Mouse (Mus musculus) myocyte (in vitro differentiated cells): Measurements from ENCODE around the gene Grk3. TPM values are rescaled to one million over a fixed set of nuclear protein-coding genes. Genes with fewer than 3 reads are reported as not detected.

Experiments
- H3K27me3 ChIP-seq: one replicate; pipeline ENCODE4 v1.6.1; 2011; ENCODE audit not compliant: control insufficient read depth, insufficient read depth, insufficient read length
- H3K36me3 ChIP-seq: one replicate; pipeline ENCODE4 v1.6.1; 2011; ENCODE audit not compliant: control insufficient read depth, insufficient read depth
- H3K4me2 ChIP-seq: one replicate; pipeline ENCODE4 v1.6.1; 2011; ENCODE audit warnings: low read depth, control low read depth
- H3K4me3 ChIP-seq: one replicate; pipeline ENCODE4 v1.5.1; 2011; ENCODE audit warnings: mild to moderate bottlenecking, control low read depth, moderate library complexity
- H3K79me2 ChIP-seq: one replicate; pipeline ENCODE4 v1.6.1; 2011; ENCODE audit not compliant: control insufficient read depth, insufficient read depth
- H3ac ChIP-seq: one replicate; pipeline ENCODE4 v1.6.1; 2011; ENCODE audit not compliant: control insufficient read depth, insufficient read length
- CEBPB ChIP-seq: IDR thresholded peaks from 2 replicates; pipeline ENCODE4 v1.6.1; 2011; ENCODE audit warnings: mild to moderate bottlenecking, moderate library complexity; ENCODE audit not compliant: poor library complexity, insufficient read depth, severe bottlenecking
- E2F4 ChIP-seq: IDR thresholded peaks from one replicate; pipeline ENCODE4 v1.6.1; 2011; ENCODE audit warnings: mild to moderate bottlenecking, control low read depth, moderate library complexity; ENCODE audit not compliant: insufficient read depth
- MAX ChIP-seq: IDR thresholded peaks from one replicate; pipeline ENCODE4 v1.6.1; 2011; ENCODE audit warnings: low read depth, mild to moderate bottlenecking, control low read depth
- MYOD1 ChIP-seq, 3 experiments: IDR thresholded peaks; one replicate each; pipeline ENCODE4 v1.6.1; 2011; ENCODE audit warnings: control low read depth in 2 of 3, low read depth in 2 of 3, mild to moderate bottlenecking in 2 of 3, moderate library complexity in 1 of 3; ENCODE audit not compliant: insufficient read length in 2 of 3, control insufficient read depth in 1 of 3
- MYOG ChIP-seq, 3 experiments: IDR thresholded peaks; one replicate each; pipeline ENCODE4 v1.6.1; 2011; ENCODE audit warnings: control low read depth in 2 of 3, low read depth in 2 of 3, mild to moderate bottlenecking in 2 of 3; ENCODE audit not compliant: insufficient read length in 2 of 3, control insufficient read depth in 1 of 3, insufficient read depth in 1 of 3
- POLR2A ChIP-seq: IDR thresholded peaks from one replicate; pipeline ENCODE4 v1.6.1; 2011; ENCODE audit warnings: low read depth, mild to moderate bottlenecking, control low read depth, moderate library complexity; ENCODE audit not compliant: insufficient read length
- POLR2AphosphoS2 ChIP-seq: IDR thresholded peaks from one replicate; pipeline ENCODE4 v1.6.1; 2011; ENCODE audit warnings: low read depth, control low read depth; ENCODE audit not compliant: insufficient read length
- REST ChIP-seq: IDR thresholded peaks from one replicate; pipeline ENCODE4 v1.6.1; 2011; ENCODE audit warnings: mild to moderate bottlenecking, control low read depth, moderate library complexity; ENCODE audit not compliant: insufficient read depth, insufficient read length
- SRF ChIP-seq: IDR thresholded peaks from one replicate; pipeline ENCODE4 v1.6.1; 2011; ENCODE audit warnings: low read depth; ENCODE audit not compliant: control insufficient read depth, insufficient read length
- TCF12 ChIP-seq: IDR thresholded peaks from one replicate; pipeline ENCODE4 v1.6.1; 2011; ENCODE audit warnings: mild to moderate bottlenecking, control low read depth; ENCODE audit not compliant: poor library complexity, insufficient read depth, severe bottlenecking
- TCF3 ChIP-seq: IDR thresholded peaks from one replicate; pipeline ENCODE4 v1.6.1; 2011; ENCODE audit warnings: low read depth, control low read depth; ENCODE audit not compliant: insufficient read length
- USF1 ChIP-seq: IDR thresholded peaks from one replicate; pipeline ENCODE4 v1.6.1; 2011; ENCODE audit warnings: low read depth, mild to moderate bottlenecking, control low read depth, moderate library complexity
- polyA plus RNA-seq: library from polyadenylated mRNA; unstranded; fragments of >200 nt; fragmentation: generic; extraction: Trizol; gene quantifications from one replicate; pipeline ENCODE4 v1.2.1, GENCODE M21; 2012; ENCODE audit warnings: missing spikeins

The Grk3 gene
- polyA plus RNA-seq, 1 experiment, result not detected

DNA sequence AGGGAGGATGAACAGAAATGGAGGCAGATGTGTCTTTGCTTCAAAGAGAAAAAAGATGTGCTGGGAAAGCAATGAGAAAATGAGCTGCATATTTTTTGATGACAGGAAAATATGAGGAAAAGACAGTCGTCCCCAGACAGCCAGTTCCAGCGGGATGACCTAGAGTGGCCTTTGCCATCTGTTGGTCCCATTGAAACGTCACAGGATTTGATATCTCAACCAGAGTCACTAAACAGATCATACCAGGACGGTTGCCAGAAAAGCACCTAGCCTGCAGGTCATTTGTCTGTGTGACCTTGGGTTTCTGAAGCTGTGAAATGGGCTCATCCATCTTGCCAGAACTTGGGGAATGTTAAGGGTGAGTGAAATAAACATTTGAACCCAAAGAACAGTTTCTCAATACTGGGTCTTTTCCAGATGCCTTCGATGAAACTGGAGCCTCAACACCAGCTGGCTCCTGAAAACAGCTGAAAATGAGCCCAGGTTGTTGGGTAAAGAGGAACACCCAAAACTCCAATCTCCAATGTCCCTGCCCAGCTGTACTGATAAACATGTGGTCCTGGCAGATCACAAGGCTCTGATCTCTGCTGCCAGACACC is 122.0 kb downstream of the Grk3 start:
- TF ChIP-seq TCF3 (no peak), MYOG (IDR thresholded peaks at IDR 0.05; ENCODE audit: control insufficient read depth in 1 of 3, insufficient read depth in 1 of 3, insufficient read length in 2 of 3, low read depth in 2 of 3) (no peak), CEBPB (no peak), POLR2A (no peak), MAX (no peak), TCF12 (no peak), REST (no peak), MYOD1 (IDR thresholded peaks at IDR 0.05; ENCODE audit: control insufficient read depth in 1 of 3, insufficient read length in 2 of 3, low read depth in 2 of 3) (no peak), E2F4 (no peak), SRF (no peak), USF1 (no peak), POLR2AphosphoS2 (no peak)
- Histone ChIP-seq H3K27me3 (no peaks in the 10 kb centered on the region), H3K4me2 (no peak overlapping the region), H3ac (no peak overlapping the region), H3K4me3 (no peak overlapping the region), H3K79me2 (no peaks in the 10 kb centered on the region), H3K36me3 (no peaks in the 10 kb centered on the region)

DNA sequence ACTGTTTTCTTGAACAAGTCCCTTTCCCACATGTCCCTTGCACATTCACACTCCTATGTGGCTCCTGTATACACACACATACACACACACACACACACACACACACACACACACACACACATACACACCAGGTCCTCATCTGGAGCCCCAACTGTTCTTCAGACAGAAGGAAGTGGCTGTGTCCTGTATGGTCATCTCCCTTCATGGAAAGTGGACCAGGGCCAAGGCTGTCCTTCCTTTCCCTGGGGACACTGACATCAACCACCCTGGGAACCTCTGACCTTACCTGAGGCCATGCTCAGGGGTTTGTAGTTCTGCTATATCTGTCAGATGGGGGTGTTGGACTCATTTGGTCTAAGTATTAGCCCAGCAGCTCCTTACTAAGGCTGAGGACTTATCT is 123.2 kb downstream of the Grk3 start:
- no peak for TF ChIP-seq MYOG (IDR thresholded peaks at IDR 0.05; ENCODE audit: control insufficient read depth in 1 of 3, insufficient read depth in 1 of 3, insufficient read length in 2 of 3, low read depth in 2 of 3)
- TF ChIP-seq TCF3, result no peak
- no peak for TF ChIP-seq USF1
- TF ChIP-seq MYOD1 (IDR thresholded peaks at IDR 0.05; ENCODE audit: control insufficient read depth in 1 of 3, insufficient read length in 2 of 3, low read depth in 2 of 3), result no peak
- TF ChIP-seq POLR2A, result no peak
- TF ChIP-seq REST, result no peak
- no peak for TF ChIP-seq POLR2AphosphoS2
- TF ChIP-seq E2F4, result no peak
- TF ChIP-seq CEBPB, result no peak
- no peak for TF ChIP-seq TCF12
- no peak for TF ChIP-seq SRF
- no peak for TF ChIP-seq MAX
- Histone ChIP-seq H3K79me2 (no peaks in the 10 kb centered on the region), H3K27me3 (no peaks in the 10 kb centered on the region), H3K36me3 (no peaks in the 10 kb centered on the region), H3K4me3 (no peak overlapping the region), H3ac (no peak overlapping the region), H3K4me2 (no peak overlapping the region)

DNA sequence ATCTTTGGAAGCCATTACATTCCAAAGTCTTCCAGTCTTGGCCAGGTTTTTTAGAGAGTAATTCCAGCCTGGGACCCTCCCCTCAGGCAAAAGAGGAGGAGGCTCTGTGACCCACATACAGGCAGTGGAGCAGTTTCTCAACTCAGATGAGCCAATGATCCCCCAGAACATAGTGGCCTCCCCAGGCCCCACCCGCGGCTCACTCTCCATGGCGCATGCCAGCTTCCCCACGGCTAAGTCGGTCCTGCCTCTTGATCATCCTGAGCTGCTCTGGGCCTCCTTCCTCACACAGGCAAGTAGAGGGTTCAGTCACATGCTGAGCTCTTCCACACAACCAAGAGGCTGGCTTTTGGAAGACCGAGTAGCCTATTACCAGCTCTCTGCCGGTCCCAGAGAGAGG is 126.9 kb downstream of the Grk3 start:
- no peaks in the 10 kb centered on the region for H3K79me2 ChIP-seq
- no peaks in the 10 kb centered on the region for H3K36me3 ChIP-seq
- TF ChIP-seq USF1, result no peak
- no peak for TF ChIP-seq POLR2AphosphoS2
- no peak for TF ChIP-seq SRF
- TF ChIP-seq MYOD1 (IDR thresholded peaks at IDR 0.05; ENCODE audit: control insufficient read depth in 1 of 3, insufficient read length in 2 of 3, low read depth in 2 of 3), result no peak
- TF ChIP-seq MAX, result no peak
- TF ChIP-seq MYOG (IDR thresholded peaks at IDR 0.05; ENCODE audit: control insufficient read depth in 1 of 3, insufficient read depth in 1 of 3, insufficient read length in 2 of 3, low read depth in 2 of 3), result no peak
- TF ChIP-seq CEBPB, result no peak
- no peak for TF ChIP-seq REST
- no peaks in the 10 kb centered on the region for H3K27me3 ChIP-seq
- H3ac ChIP-seq, result no peak overlapping the region
- H3K4me3 ChIP-seq, result no peak overlapping the region
- H3K4me2 ChIP-seq, result no peak overlapping the region

GRCm38 (mm10) chr5:112886687-112887491 is 128.7 kb downstream of the Grk3 start:
- no peak overlapping the region for H3K4me2 ChIP-seq
- H3K27me3 ChIP-seq, result no peaks in the 10 kb centered on the region
- H3K4me3 ChIP-seq, result no peak overlapping the region
- no peaks in the 10 kb centered on the region for H3K36me3 ChIP-seq
- TF ChIP-seq REST (no peak), MYOG (IDR thresholded peaks at IDR 0.05; ENCODE audit: control insufficient read depth in 1 of 3, insufficient read depth in 1 of 3, insufficient read length in 2 of 3, low read depth in 2 of 3) (no peak), USF1 (no peak), POLR2AphosphoS2 (no peak), MAX (no peak), SRF (no peak), POLR2A (no peak), TCF12 (no peak), CEBPB (no peak), E2F4 (no peak), TCF3 (no peak), MYOD1 (IDR thresholded peaks at IDR 0.05; ENCODE audit: control insufficient read depth in 1 of 3, insufficient read length in 2 of 3, low read depth in 2 of 3) (no peak)
- H3K79me2 ChIP-seq, result no peaks in the 10 kb centered on the region
- H3ac ChIP-seq, result peak overlapping the region; percentile 19
